Mouse (Mus musculus) liver, embryonic 14.5 days (tissue): ENCODE data around the gene Myo1c.

Source experiments
- CTCF ChIP-seq: IDR thresholded peaks from 2 replicates; pipeline ENCODE4 v1.5.1; 2016; ENCODE audit warnings: antibody characterized with exemption, low read depth, control low read depth
- EP300 ChIP-seq: IDR thresholded peaks from 2 replicates; pipeline ENCODE4 v1.6.1; 2016; ENCODE audit warnings: antibody characterized with exemption, low read depth

DNA sequence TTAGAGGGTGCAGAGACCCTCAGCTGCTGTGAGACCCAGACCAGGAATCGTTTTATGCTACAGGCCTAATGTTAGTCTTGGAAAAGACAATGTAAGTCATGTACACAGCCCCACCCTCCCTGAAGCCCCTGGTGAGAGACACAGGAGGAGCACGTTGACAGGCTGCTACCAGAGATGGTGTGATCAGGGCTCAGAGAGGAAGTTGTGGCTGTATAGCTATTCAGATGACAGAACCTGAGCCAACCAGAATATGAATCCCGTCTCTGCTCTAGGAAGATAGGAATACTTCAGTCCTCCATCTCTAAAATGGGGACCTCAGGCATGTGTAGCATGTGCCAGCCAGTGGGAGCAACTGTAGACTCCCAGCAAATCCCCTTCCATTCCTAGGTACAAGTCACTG, 18.3 kb downstream of the Myo1c start:
- TF ChIP-seq EP300: no peak
- TF ChIP-seq CTCF: no peak
